Mouse (Mus musculus): ENCODE results near the gene Plekhm2.

DNA sequence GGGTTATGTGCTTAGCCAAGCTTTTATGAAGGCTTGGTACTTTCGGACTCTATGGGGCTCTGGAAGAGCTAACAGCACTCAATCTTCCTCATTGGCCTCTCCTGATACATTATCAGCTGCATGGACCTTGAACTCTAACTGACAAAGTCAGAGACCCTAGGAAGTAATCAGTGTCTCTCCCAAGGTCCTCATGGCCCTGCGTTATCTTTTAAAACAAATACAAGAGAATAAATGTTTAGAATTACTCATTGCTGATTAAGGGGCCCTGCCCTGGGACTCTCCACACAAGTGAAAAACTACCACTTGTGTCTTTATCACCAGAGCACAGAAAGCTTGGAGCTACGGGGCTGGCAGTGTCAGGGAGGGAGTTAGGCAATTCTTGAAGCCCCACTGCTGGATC, 85.9 kb downstream of the Plekhm2 start:
- TF ChIP-seq POLR2A (IDR thresholded peaks at IDR 0.05; ENCODE audit: insufficient read depth, low read depth, low read length) (no peak), CTCF (IDR thresholded peaks at IDR 0.05; ENCODE audit: insufficient read depth, low read depth, low read length) (no peak)

Measured in olfactory bulb, adult 2 months (tissue).